Mouse (Mus musculus) liver, postnatal 0 days (tissue): ENCODE results near the gene Gm14391. TPM values are rescaled to one million over a fixed set of nuclear protein-coding genes. Genes with fewer than 3 reads are reported as not detected.
"Not testable (repeated sequence)": the region's sequence is repeated elsewhere in the genome, so short reads cannot be mapped to it uniquely, and the experiment has no call there.

Experiments
- ATAC-seq: fragments of 200-750 bp; cut with Nextera tagmentation; 2 replicates; pipeline ENCODE4 v1.8.0; 2017; ENCODE audit warnings: mild to moderate bottlenecking, moderate library complexity
- DNase-seq: peaks from one replicate; pipeline ENCODE4 v3.0.0-alpha.2; 2016
- H3K27ac ChIP-seq: fragments of 300-500 bp; sonication (generic); 2 replicates; pipeline ENCODE4 v1.5.1; 2014; ENCODE audit warnings: antibody characterized with exemption, moderate library complexity, mild to moderate bottlenecking, low read depth
- H3K27me3 ChIP-seq: fragments of 300-500 bp; sonication (generic); 2 replicates; pipeline ENCODE4 v1.6.1; 2014; ENCODE audit warnings: low read length, control low read depth, mixed read lengths; ENCODE audit not compliant: insufficient read depth
- H3K36me3 ChIP-seq: fragments of 300-500 bp; sonication (generic); replicated peaks from 2 replicates; pipeline ENCODE4 v1.6.1; 2014; ENCODE audit warnings: mild to moderate bottlenecking, control low read depth, low read length, moderate library complexity, mixed read lengths; ENCODE audit not compliant: insufficient read depth
- H3K4me1 ChIP-seq: fragments of 300-500 bp; sonication (generic); 2 replicates; pipeline ENCODE4 v1.6.1; 2014; ENCODE audit warnings: antibody characterized with exemption, mild to moderate bottlenecking, control low read depth; ENCODE audit not compliant: insufficient read depth
- H3K4me2 ChIP-seq: fragments of 300-500 bp; sonication (generic); 2 replicates; pipeline ENCODE4 v1.6.1; 2014; ENCODE audit warnings: low read depth, mild to moderate bottlenecking, low read length, moderate library complexity, mixed read lengths
- H3K4me3 ChIP-seq: fragments of 300-500 bp; sonication (generic); 2 replicates; pipeline ENCODE4 v1.5.1; 2014; ENCODE audit warnings: low read depth, low read length
- H3K9ac ChIP-seq: fragments of 300-500 bp; sonication (generic); replicated peaks from 2 replicates; pipeline ENCODE4 v1.6.1; 2014; ENCODE audit warnings: mild to moderate bottlenecking, moderate library complexity
- H3K9me3 ChIP-seq: fragments of 300-500 bp; sonication (generic); 2 replicates; pipeline ENCODE4 v1.6.1; 2016; ENCODE audit warnings: mild to moderate bottlenecking, control low read depth, low read length, mixed read lengths
- CTCF ChIP-seq: sonication (generic); IDR thresholded peaks from 2 replicates; pipeline ENCODE4 v1.5.1; 2016; ENCODE audit warnings: antibody characterized with exemption, low read depth
- EP300 ChIP-seq: IDR thresholded peaks from 2 replicates; pipeline ENCODE4 v1.6.1; 2016; ENCODE audit warnings: antibody characterized with exemption, low read depth, mild to moderate bottlenecking
- WGBS: fragments of 180-500 bp; shearing (Covaris S2); extraction: QIAGEN DNeasy Blood & Tissue Kit; methylation state at CpG from one replicate; pipeline ENCODE4 v1.1.7; 2014; ENCODE audit not compliant: insufficient replicate concordance; 5-methylcytosine and 5-hydroxymethylcytosine counted together
- polyA plus RNA-seq: library from polyadenylated mRNA; unstranded; fragments of >200 nt; fragmentation: Nextera tagmentation; extraction: Ambion mirVana; gene quantifications from 2 replicates; pipeline ENCODE4 v1.2.1, GENCODE M21; 2015

Gm14391 gene
- polyA plus RNA-seq, 1 experiment from 2014 or later: 1.4 TPM

- Histone ChIP-seq H3K27me3 (no peaks in the 10 kb centered on the region), H3K4me2 (no peak overlapping the region), H3K9me3 (no peaks in the 10 kb centered on the region), H3K36me3 (no peaks in the 10 kb centered on the region), H3K4me3 (no peak overlapping the region), H3K9ac (no peak overlapping the region), H3K4me1 (no peaks in the 10 kb centered on the region), H3K27ac (no peak overlapping the region)
- DNase-seq (no peak), ATAC-seq (no peak)
- TF ChIP-seq CTCF (no peak), EP300 (no peak)
- WGBS: 73% methylated on average over 3 of the region's 3 CpGs
Measured at GRCm38 (mm10) chr2:175172123-175172522, 34.6 kb downstream of the Gm14391 start.

DNA sequence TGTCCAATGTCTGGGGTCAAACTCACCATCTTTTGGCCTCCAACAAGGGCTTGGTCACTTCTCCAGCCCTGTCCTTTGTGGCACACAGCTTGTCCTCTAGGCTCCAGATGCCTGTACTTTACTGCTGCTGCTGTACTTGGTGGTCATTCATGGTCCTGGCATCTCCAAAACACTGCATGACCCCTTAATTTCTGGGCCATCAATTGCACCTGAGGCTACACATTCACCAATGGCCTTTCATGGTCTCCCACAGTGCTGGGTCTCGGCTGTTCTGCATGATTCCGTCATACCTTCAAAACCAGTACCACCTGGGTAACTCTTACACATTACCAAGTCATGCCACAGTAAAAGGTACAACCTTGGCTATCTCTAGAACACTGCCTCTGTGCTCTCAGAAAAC lies 39.8 kb downstream of the Gm14391 start:
- not testable (repeated sequence) for H3K27ac ChIP-seq, ATAC-seq, H3K4me1 ChIP-seq, H3K36me3 ChIP-seq, H3K4me2 ChIP-seq, DNase-seq, H3K9me3 ChIP-seq, H3K9ac ChIP-seq, H3K27me3 ChIP-seq, H3K4me3 ChIP-seq
- WGBS: 81% methylated on average over 2 of the region's 2 CpGs

DNA sequence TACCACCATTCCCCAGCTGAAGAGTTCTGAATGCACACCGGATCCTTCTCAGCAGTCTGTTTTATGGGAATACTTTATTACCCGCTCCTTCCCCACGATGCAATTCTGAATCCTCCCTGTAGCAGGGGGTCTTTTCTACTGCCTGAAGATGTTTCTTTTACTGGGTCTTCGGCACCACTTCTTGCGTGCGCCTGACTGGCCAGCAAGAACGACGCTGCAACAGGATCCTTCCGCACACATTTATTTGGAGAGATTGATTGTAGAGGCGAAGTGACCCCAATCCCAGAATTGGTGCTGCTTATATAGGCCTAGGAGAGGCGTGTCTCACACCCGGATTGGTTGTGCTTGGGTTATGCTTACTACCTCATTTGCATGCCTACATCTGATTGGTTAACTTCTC lies 41.6 kb downstream of the Gm14391 start:
- H3K4me2 ChIP-seq, H3K27me3 ChIP-seq, H3K27ac ChIP-seq, H3K9me3 ChIP-seq, DNase-seq, H3K36me3 ChIP-seq, ATAC-seq, H3K9ac ChIP-seq, H3K4me3 ChIP-seq, H3K4me1 ChIP-seq: not testable (repeated sequence)
- WGBS: 87% methylated on average over 12 of the region's 12 CpGs

DNA sequence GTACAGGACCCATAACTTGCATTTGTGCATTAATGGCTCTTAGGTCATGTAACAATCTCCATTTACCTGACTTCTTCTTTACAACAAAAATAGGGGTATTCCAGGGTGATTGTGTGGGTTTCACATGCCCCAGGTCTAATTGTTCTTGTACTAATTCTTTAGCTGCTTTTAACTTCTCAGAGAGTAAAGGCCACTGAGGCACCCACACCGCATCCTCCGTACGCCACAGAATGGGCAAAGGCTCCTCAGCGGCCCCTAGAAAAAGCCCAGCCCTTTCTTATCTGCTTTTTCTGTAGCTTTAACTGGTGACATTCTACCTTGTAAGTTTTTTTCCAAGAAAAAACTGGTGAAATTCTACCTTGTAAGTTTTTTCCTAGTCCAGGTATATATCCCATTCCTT lies 45.3 kb downstream of the Gm14391 start:
- not testable (repeated sequence) for ATAC-seq, H3K9ac ChIP-seq, DNase-seq, H3K4me1 ChIP-seq, H3K9me3 ChIP-seq, H3K27me3 ChIP-seq, H3K36me3 ChIP-seq, H3K4me3 ChIP-seq, H3K27ac ChIP-seq, H3K4me2 ChIP-seq
- WGBS: 87% methylated on average over 4 of the region's 4 CpGs

- Histone ChIP-seq H3K4me1 (no peaks in the 10 kb centered on the region), H3K9ac (no peak overlapping the region), H3K27ac (no peak overlapping the region), H3K4me2 (no peak overlapping the region), H3K36me3 (no peaks in the 10 kb centered on the region), H3K9me3 (0 out of 2 replicates have a peak, but pooled peaks cover 6% of the 10 kb centered on the region), H3K27me3 (no peaks in the 10 kb centered on the region), H3K4me3 (no peak overlapping the region)
- no peak for TF ChIP-seq CTCF
- no peak for TF ChIP-seq EP300
- WGBS: 75% methylated on average over 3 of the region's 3 CpGs
- DNase-seq (no peak), ATAC-seq (no peak)
Measured at GRCm38 (mm10) chr2:175158642-175159041, 48.1 kb downstream of the Gm14391 start.

- Histone ChIP-seq H3K4me1 (no peaks in the 10 kb centered on the region), H3K9ac (no peak overlapping the region), H3K4me3 (no peak overlapping the region), H3K27me3 (no peaks in the 10 kb centered on the region), H3K36me3 (no peaks in the 10 kb centered on the region), H3K4me2 (no peak overlapping the region), H3K9me3 (0 out of 2 replicates have a peak, but pooled peaks cover 6% of the 10 kb centered on the region), H3K27ac (no peak overlapping the region)
- DNase-seq (no peak), ATAC-seq (no peak)
- 82% methylated on average over 13 of the region's 13 CpGs for WGBS
- TF ChIP-seq EP300 (no peak), CTCF (no peak)
Measured at GRCm38 (mm10) chr2:175156696-175157095, 50.0 kb downstream of the Gm14391 start.

- peak within 1 kb of the TSS; percentile 41 for H3K4me3 ChIP-seq
- 0% methylated on average over 1 of the region's 2 CpGs for WGBS
- not testable (repeated sequence) for H3K36me3 ChIP-seq, H3K27me3 ChIP-seq, H3K9me3 ChIP-seq, DNase-seq, H3K27ac ChIP-seq, ATAC-seq, H3K4me1 ChIP-seq
- H3K9ac ChIP-seq: peak within 1 kb of the TSS; percentile 41
- peak within 1 kb of the TSS; percentile 49; the same call in 1 of the 2 replicates for H3K4me2 ChIP-seq
Measured at GRCm38 (mm10) chr2:175141993-175142295, 64.8 kb downstream of the Gm14391 start, which contains the start of gene Gm14399. Gene Gm14399 (minus strand): TSS chr2:175142012.

- not testable (repeated sequence) for DNase-seq, H3K36me3 ChIP-seq, H3K27ac ChIP-seq, H3K27me3 ChIP-seq, H3K4me1 ChIP-seq, ATAC-seq, H3K9me3 ChIP-seq
- H3K4me3 ChIP-seq: peak overlapping the region; percentile 41
- H3K9ac ChIP-seq: peak overlapping the region; percentile 41
- WGBS: 1% methylated on average over 22 of the region's 25 CpGs
- peak overlapping the region; percentile 49; the same call in 1 of the 2 replicates for H3K4me2 ChIP-seq
Measured at GRCm38 (mm10) chr2:175141118-175141992, 65.4 kb downstream of the Gm14391 start.
